Mouse (Mus musculus): ENCODE results near the gene H2-Ob.

H2-Ob gene

GRCm38 (mm10) chr17:34238706-34239105 lies at the start of gene H2-Ob:
Gene H2-Ob (plus strand): TSS chr17:34238903.
- no peak for DNase-seq (ENCODE audit: low read depth, low spot score)

GRCm38 (mm10) chr17:34188986-34189385 lies 49.7 kb upstream of the H2-Ob start:
- no peak for DNase-seq (ENCODE audit: low read depth, low spot score)

- no peak for DNase-seq (ENCODE audit: low read depth, low spot score)
Measured at GRCm38 (mm10) chr17:34192852-34193251, 45.9 kb upstream of the H2-Ob start.

GRCm38 (mm10) chr17:34193468-34193867 lies 45.2 kb upstream of the H2-Ob start:
- no peak for DNase-seq (ENCODE audit: low read depth, low spot score)

GRCm38 (mm10) chr17:34194723-34195122 lies 44.0 kb upstream of the H2-Ob start:
- no peak for DNase-seq (ENCODE audit: low read depth, low spot score)

- no peak for DNase-seq (ENCODE audit: low read depth, low spot score)
Measured at GRCm38 (mm10) chr17:34196491-34196890, 42.2 kb upstream of the H2-Ob start.

- peak; percentile 57 for DNase-seq (ENCODE audit: low read depth, low spot score)
Measured at GRCm38 (mm10) chr17:34196941-34197894, 41.5 kb upstream of the H2-Ob start, which contains the start of gene Psmb8. Gene Psmb8 (plus strand): TSS chr17:34197721.

- DNase-seq (ENCODE audit: low read depth, low spot score): no peak
Measured at GRCm38 (mm10) chr17:34197904-34198520, 40.7 kb upstream of the H2-Ob start.

- no peak for DNase-seq (ENCODE audit: low read depth, low spot score)
Measured at GRCm38 (mm10) chr17:34198521-34198912, 40.2 kb upstream of the H2-Ob start.

- DNase-seq (ENCODE audit: low read depth, low spot score): no peak
Measured at GRCm38 (mm10) chr17:34199050-34199619, 39.6 kb upstream of the H2-Ob start.

GRCm38 (mm10) chr17:34200047-34200446 lies 38.7 kb upstream of the H2-Ob start:
- DNase-seq (ENCODE audit: low read depth, low spot score): no peak

GRCm38 (mm10) chr17:34200772-34201505 lies 37.8 kb upstream of the H2-Ob start:
- DNase-seq (ENCODE audit: low read depth, low spot score): no peak

GRCm38 (mm10) chr17:34201506-34202055 lies 37.1 kb upstream of the H2-Ob start:
- no peak for DNase-seq (ENCODE audit: low read depth, low spot score)

- no peak for DNase-seq (ENCODE audit: low read depth, low spot score)
Measured at GRCm38 (mm10) chr17:34202760-34203442, 35.8 kb upstream of the H2-Ob start.

GRCm38 (mm10) chr17:34203444-34203843 lies 35.3 kb upstream of the H2-Ob start, which contains the start of gene Tap2:
Gene Tap2 (plus strand): TSS chr17:34203527.
- no peak for DNase-seq (ENCODE audit: low read depth, low spot score)

GRCm38 (mm10) chr17:34204303-34205010 lies 34.2 kb upstream of the H2-Ob start:
- DNase-seq (ENCODE audit: low read depth, low spot score): peak; percentile 65

- DNase-seq (ENCODE audit: low read depth, low spot score): no peak
Measured at GRCm38 (mm10) chr17:34205021-34205745, 33.5 kb upstream of the H2-Ob start.

GRCm38 (mm10) chr17:34205746-34206176 lies 32.9 kb upstream of the H2-Ob start:
- no peak for DNase-seq (ENCODE audit: low read depth, low spot score)

GRCm38 (mm10) chr17:34206731-34207130 lies 32.0 kb upstream of the H2-Ob start:
- no peak for DNase-seq (ENCODE audit: low read depth, low spot score)
